Mouse (Mus musculus): ENCODE results near the gene Ndufa6.

- TF ChIP-seq CTCF (IDR thresholded peaks at IDR 0.05; ENCODE audit: borderline replicate concordance, control insufficient read depth, extremely low read depth, insufficient read depth, low read length, poor library complexity): no peak
- no peak for TF ChIP-seq POLR2A (IDR thresholded peaks at IDR 0.05; ENCODE audit: control insufficient read depth, extremely low read depth, insufficient read depth, low read length, poor library complexity)
Measured at GRCm38 (mm10) chr15:82361459-82362018, 7.4 kb upstream of the Ndufa6 start.
